Mouse (Mus musculus): ENCODE results near the gene Slco4a1. TPM values are rescaled to one million over a fixed set of nuclear protein-coding genes. Genes with fewer than 3 reads are reported as not detected.
A peak's percentile ranks its signal among the peaks of the same experiment; 100 is the strongest.

The Slco4a1 gene
- polyA plus RNA-seq, 1 experiment from 2014 or later: 4.9 TPM

DNA sequence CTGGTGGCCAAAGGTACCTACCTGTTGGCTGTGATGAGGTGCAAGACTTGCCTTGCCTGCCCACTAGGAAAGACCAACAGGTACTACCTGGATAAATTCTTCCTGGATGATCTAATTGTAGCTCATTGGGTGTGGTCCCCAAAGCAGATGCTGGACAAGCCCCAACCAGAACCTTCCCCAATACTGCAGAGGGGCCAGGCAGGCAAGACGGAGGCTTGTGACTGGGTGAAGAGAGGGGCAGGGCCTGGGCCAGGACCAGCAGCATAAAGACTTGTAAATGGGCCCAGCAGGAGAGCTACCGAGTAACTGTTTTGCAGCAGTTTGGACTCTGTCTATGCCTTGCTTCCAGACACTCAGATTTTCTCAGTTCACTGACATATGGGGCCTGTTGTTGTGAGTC lies 1.6 kb downstream of the Slco4a1 start:
- Histone ChIP-seq H3K36me3 (replicated peaks) (no peaks in the 10 kb centered on the region), H3K4me3 (peak overlapping the region; percentile 72; the same call in 1 of the 2 replicates), H3K4me1 (peaks cover 36% of the 10 kb centered on the region), H3K9me3 (no peaks in the 10 kb centered on the region), H3K27me3 (ENCODE audit: poor library complexity, severe bottlenecking) (peaks cover 80% of the 10 kb centered on the region), H3K27ac (no peak overlapping the region)
- no peak for DNase-seq (ENCODE audit: extremely low spot score, low spot score)
- WGBS: 28% methylated on average over 2 of the region's 2 CpGs

DNA sequence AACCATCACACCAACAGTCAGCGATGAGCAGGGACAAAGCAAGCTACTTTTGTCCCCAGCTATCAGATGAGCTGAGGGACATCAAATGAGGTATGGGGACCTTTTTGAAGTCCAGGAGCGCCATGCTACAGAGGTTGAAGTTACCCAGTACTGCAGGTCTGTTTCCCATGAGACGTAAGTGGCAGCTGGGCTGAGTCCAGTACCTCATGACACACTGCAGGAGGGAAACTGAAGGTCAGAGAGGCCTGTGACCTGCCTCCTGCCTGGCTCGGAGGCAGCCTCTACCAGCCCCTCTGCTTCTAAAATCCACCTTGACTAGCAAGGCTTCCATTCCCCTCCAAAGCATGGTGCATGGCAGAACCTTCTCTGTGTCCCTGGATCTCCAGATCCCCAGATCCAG lies 3.4 kb downstream of the Slco4a1 start:
- WGBS: 82% methylated on average over 4 of the region's 4 CpGs

DNA sequence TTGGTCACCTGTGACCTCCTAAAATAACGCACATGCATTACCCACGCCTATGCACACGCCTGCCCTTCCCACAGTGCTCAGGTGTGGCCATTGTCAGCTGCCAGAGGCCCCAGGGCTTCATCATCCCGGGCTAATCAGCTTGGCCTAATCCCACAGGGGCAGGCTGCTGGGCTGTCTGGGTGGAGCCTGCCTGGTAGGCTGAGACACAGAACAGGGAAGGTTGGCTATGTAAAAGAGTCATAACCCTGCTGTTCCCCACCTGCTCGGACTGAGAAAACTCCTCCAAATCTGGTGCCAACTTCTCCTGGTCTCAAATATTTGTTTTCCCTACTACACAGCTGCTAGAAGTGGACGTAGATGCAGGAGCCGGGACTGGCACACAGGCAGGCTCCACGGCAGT lies 4.8 kb downstream of the Slco4a1 start:
- Histone ChIP-seq H3K4me3 (no peak overlapping the region), H3K27ac (no peak overlapping the region), H3K9me3 (no peaks in the 10 kb centered on the region), H3K4me1 (peaks cover 32% of the 10 kb centered on the region), H3K27me3 (ENCODE audit: poor library complexity, severe bottlenecking) (peaks cover 50% of the 10 kb centered on the region), H3K36me3 (replicated peaks) (peaks cover 20% of the 10 kb centered on the region)
- WGBS: 53% methylated on average over 8 of the region's 8 CpGs
- no peak for DNase-seq (ENCODE audit: extremely low spot score, low spot score)

More for the DNA sequence above, 3.4 kb downstream of the Slco4a1 start:
- no peak for DNase-seq (ENCODE audit: extremely low spot score, low spot score)
- Histone ChIP-seq H3K4me3 (no peak overlapping the region), H3K36me3 (replicated peaks) (peaks cover 7% of the 10 kb centered on the region), H3K27me3 (ENCODE audit: poor library complexity, severe bottlenecking) (peaks cover 63% of the 10 kb centered on the region), H3K4me1 (peaks cover 36% of the 10 kb centered on the region), H3K27ac (no peak overlapping the region), H3K9me3 (no peaks in the 10 kb centered on the region)

DNA sequence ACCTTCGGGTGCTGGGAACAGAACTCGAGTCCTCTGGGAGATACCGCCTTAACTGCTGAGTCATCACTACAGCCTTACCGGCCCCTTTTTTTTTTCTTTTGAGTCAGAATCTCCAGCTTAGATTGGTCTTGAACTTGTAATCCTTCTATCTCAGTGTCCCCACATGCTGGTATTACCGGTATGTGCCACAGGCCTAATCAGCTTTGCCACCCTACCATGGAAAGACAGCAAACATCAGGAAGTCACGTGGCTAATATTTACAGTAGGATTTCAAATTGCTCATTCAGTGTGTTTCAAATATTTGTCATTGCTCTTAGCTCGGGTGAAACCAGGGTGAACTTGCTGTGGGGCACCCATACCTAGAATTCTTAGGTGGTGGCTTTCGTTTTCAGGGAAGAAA lies 6.5 kb downstream of the Slco4a1 start:
- WGBS: 88% methylated on average over 8 of the region's 8 CpGs
- no peak for DNase-seq (ENCODE audit: extremely low spot score, low spot score)
- H3K27me3 ChIP-seq (ENCODE audit: poor library complexity, severe bottlenecking): peaks cover 32% of the 10 kb centered on the region

DNA sequence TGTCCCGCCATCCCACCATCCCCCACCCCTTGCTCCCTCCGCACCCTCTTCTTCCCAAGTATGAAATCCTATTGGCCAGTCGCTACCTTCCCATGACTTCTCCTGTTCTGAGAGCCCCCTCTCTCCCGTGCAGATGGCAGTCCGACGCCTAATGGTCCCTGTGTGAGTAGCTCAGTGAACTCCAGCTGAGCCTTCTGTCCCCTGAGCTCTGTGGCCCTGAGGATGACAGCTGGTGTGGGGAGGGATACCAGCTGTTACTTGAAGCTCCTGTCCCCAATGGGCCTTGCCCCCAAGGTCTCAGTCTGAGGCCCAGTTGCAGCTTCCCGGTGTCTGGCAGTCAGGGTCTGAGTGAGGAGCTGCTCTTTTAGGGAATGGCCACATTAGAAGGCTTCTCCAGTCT lies 10.5 kb downstream of the Slco4a1 start:
- Histone ChIP-seq H3K27ac (no peak overlapping the region), H3K27me3 (ENCODE audit: poor library complexity, severe bottlenecking) (peaks cover 12% of the 10 kb centered on the region), H3K4me1 (no peaks in the 10 kb centered on the region), H3K36me3 (replicated peaks) (peaks cover 40% of the 10 kb centered on the region), H3K9me3 (no peaks in the 10 kb centered on the region), H3K4me3 (no peak overlapping the region)
- DNase-seq (ENCODE audit: extremely low spot score, low spot score): no peak
- 84% methylated on average over 7 of the region's 7 CpGs for WGBS

More for the DNA sequence above, 6.5 kb downstream of the Slco4a1 start:
- Histone ChIP-seq H3K36me3 (replicated peaks) (peaks cover 33% of the 10 kb centered on the region), H3K9me3 (no peaks in the 10 kb centered on the region), H3K4me1 (peaks cover 14% of the 10 kb centered on the region), H3K27ac (no peak overlapping the region), H3K4me3 (no peak overlapping the region)

DNA sequence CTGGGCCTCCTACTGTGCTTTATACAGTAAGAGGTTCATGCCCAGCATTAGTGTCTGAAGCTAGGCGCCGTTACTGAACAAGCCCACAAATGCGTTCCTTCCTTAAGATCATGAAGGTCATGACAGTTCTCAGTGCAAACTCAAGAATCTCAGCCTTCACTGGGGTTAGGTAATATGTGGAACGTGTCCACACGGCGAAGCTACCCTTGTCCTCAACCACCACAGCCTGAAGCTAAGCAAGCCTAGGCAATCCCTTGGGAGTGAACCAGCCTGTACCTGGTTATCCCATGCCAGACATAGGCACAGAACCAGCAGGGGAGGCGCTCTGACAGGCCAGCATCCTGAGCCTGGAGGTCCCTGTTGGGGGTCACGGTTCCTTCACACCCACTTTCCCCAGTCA lies 12.8 kb downstream of the Slco4a1 start:
- 94% methylated on average over 8 of the region's 8 CpGs for WGBS
- Histone ChIP-seq H3K36me3 (replicated peaks) (peaks cover 37% of the 10 kb centered on the region), H3K27ac (no peak overlapping the region), H3K9me3 (no peaks in the 10 kb centered on the region), H3K4me1 (peaks cover 16% of the 10 kb centered on the region), H3K4me3 (no peak overlapping the region), H3K27me3 (ENCODE audit: poor library complexity, severe bottlenecking) (peaks cover 22% of the 10 kb centered on the region)
- no peak for DNase-seq (ENCODE audit: extremely low spot score, low spot score)

DNA sequence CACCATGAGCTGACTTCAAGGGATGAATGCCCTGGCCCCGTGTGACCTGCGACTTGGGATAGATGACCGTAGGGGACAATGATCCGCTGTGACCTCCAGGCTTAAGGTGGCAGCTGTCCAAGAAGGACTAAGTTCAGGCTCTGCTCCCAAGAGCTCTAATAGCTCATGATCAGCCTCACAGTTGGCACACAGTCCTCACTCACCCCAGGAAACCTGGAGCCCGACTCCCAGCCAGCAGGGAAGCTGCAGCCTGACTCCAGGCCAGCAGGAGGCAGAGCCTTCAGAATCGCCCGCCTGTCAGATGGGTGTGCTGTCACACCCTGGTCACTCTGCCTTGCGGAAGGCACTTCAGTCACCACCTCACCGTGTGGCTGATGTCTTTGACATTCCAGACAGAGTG lies 13.7 kb downstream of the Slco4a1 start:
- H3K27me3 ChIP-seq (ENCODE audit: poor library complexity, severe bottlenecking): peaks cover 22% of the 10 kb centered on the region
- peaks cover 20% of the 10 kb centered on the region for H3K4me1 ChIP-seq
- H3K4me3 ChIP-seq: no peak overlapping the region
- no peaks in the 10 kb centered on the region for H3K9me3 ChIP-seq
- no peak overlapping the region for H3K27ac ChIP-seq
- 74% methylated on average over 9 of the region's 9 CpGs for WGBS
- peaks cover 30% of the 10 kb centered on the region for H3K36me3 ChIP-seq (replicated peaks)
- no peak for DNase-seq (ENCODE audit: extremely low spot score, low spot score)

DNA sequence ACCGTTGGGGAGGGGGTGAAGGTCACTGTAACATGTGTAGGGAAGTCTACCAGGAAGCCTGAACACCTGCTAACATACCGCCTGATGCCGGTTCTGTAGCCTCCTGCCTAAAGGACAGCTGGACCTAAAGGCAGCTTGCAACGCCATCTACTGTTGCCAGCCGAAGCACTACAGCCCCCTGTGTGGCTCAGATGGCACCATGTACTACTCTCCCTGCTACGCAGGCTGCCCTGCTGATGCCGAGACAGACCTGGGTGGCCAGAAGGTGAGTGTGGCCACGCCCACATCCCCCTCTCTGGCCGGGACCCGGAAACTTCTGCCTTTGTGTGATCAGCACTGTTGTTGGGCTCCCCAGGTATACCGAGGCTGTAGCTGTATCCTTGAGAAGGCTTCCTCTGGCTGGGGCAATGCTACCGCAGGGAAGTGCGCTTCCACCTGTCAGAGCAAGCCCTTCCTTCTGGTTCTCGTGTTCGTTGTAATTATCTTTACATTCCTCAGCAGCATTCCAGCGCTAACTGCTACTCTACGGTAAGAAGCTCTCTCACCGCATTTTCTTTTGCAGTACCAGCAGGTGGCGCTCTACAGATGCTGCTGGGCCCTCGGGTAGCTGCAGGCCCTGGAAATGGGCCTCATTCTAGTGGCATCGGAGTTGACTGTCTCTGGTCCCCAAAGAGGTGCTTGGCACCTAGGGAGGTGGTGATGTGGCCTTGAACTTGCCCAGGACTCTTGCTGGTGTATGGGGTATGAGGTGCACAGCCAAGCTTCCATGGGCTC lies 16.4 kb downstream of the Slco4a1 start:
- Histone ChIP-seq H3K4me1 (peaks cover 20% of the 10 kb centered on the region), H3K27me3 (ENCODE audit: poor library complexity, severe bottlenecking) (peaks cover 22% of the 10 kb centered on the region), H3K36me3 (replicated peaks) (peaks cover 7% of the 10 kb centered on the region), H3K4me3 (peak overlapping the region; percentile 37), H3K9me3 (no peaks in the 10 kb centered on the region), H3K27ac (no peak overlapping the region)
- peak; percentile 63 for DNase-seq (ENCODE audit: extremely low spot score, low spot score)
- WGBS: 5% methylated on average over 21 of the region's 21 CpGs

DNA sequence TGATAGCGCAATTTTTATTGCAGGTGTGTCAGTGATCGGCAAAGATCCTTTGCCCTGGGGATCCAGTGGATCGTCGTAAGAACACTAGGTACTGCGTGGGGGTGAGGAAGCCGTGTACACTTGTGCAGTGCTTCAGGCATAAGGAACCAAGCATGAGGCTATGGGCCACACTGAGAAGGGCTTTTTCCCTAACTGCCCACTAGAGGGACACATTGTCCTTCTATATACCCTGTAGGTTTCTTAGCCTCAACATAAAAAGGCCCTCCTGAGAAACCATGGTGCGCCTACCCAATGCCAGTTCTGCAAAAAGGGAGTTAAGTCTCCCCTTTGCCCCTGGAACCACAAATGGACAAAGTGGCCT lies 17.0 kb downstream of the Slco4a1 start:
- Histone ChIP-seq H3K4me1 (peaks cover 20% of the 10 kb centered on the region), H3K27me3 (ENCODE audit: poor library complexity, severe bottlenecking) (peaks cover 28% of the 10 kb centered on the region), H3K36me3 (replicated peaks) (peaks cover 3% of the 10 kb centered on the region; the same call in 1 of the 2 replicates), H3K4me3 (no peak overlapping the region), H3K9me3 (no peaks in the 10 kb centered on the region), H3K27ac (no peak overlapping the region)
- WGBS: 42% methylated on average over 7 of the region's 7 CpGs
- DNase-seq (ENCODE audit: extremely low spot score, low spot score): peak; percentile 54

DNA sequence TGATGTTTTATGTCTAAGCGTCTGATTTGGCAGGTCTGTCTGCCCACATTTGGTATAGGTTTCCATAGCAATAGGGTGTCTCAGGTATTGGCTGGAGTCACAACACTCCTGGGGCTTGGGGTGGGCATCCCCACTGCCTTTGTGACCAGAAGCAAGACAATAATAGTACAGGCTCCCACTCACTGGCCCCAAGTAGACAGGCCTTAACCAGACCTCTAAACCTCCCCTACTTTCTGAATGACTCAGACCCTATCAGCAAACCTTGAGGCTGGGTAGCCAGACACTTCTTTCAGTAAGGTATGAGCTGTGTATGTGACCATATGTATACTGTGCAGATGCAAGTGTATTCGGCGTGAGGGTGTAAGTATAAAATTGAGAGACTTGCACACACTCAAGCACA lies 18.8 kb downstream of the Slco4a1 start:
- H3K36me3 ChIP-seq (replicated peaks): no peaks in the 10 kb centered on the region
- no peak overlapping the region for H3K27ac ChIP-seq
- WGBS: 92% methylated on average over 3 of the region's 3 CpGs
- peaks cover 20% of the 10 kb centered on the region for H3K4me1 ChIP-seq
- DNase-seq (ENCODE audit: extremely low spot score, low spot score): no peak
- H3K27me3 ChIP-seq (ENCODE audit: poor library complexity, severe bottlenecking): peaks cover 42% of the 10 kb centered on the region
- no peaks in the 10 kb centered on the region for H3K9me3 ChIP-seq
- H3K4me3 ChIP-seq: no peak overlapping the region

DNA sequence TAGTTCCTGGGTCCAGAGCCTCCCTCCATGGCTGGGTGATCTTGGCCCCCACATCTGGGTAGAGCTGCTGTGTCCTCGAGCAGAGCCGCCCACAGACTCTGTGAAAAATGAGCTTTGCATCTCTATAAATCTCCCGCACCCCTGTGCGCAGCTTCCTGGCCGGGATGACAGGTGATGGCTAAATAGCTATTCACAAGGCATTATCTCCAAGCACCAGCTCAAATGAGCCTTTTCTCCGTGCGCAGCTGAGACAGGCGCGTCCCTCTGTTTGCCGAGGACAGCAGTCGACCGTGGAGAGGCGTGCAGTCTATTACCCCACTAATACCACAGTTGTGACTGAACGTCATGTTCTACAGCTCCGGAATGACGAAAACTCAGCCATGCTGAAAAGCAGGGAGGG lies 26.2 kb downstream of the Slco4a1 start:
- WGBS: 12% methylated on average over 16 of the region's 16 CpGs
- no peaks in the 10 kb centered on the region for H3K9me3 ChIP-seq
- no peak for DNase-seq (ENCODE audit: extremely low spot score, low spot score)
- H3K27ac ChIP-seq: peak overlapping the region; percentile 27; the same call in 1 of the 2 replicates
- H3K4me1 ChIP-seq: peaks cover 41% of the 10 kb centered on the region
- no peaks in the 10 kb centered on the region for H3K36me3 ChIP-seq (replicated peaks)
- peaks cover 83% of the 10 kb centered on the region for H3K27me3 ChIP-seq (ENCODE audit: poor library complexity, severe bottlenecking)
- peak overlapping the region; percentile 34 for H3K4me3 ChIP-seq

DNA sequence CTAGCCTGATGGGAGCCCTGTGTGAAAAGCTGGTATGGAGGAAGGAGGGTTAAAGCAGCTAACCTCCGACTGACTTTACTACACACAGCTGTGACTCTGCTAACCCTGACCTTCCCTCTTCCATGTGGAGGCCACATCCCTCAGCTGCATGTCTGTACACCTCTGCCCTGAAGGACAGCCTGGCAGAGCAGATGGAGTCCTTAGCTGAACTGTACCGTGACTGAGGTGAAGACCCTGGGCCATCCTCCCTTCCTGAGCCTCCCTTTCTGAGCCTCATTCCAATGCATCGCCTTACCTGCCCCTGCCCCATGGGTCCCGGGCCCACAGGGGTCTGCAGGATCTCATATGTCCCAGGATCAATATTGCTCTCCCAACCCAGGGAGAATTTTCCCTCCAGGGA lies 28.8 kb downstream of the Slco4a1 start:
- H3K27ac ChIP-seq: peak overlapping the region; percentile 46; the same call in 1 of the 2 replicates
- H3K36me3 ChIP-seq (replicated peaks): no peaks in the 10 kb centered on the region
- H3K4me1 ChIP-seq: peaks cover 62% of the 10 kb centered on the region
- no peak overlapping the region for H3K4me3 ChIP-seq
- no peaks in the 10 kb centered on the region for H3K9me3 ChIP-seq
- H3K27me3 ChIP-seq (ENCODE audit: poor library complexity, severe bottlenecking): peaks cover 90% of the 10 kb centered on the region
- no peak for DNase-seq (ENCODE audit: extremely low spot score, low spot score)
- 61% methylated on average over 4 of the region's 4 CpGs for WGBS

DNA sequence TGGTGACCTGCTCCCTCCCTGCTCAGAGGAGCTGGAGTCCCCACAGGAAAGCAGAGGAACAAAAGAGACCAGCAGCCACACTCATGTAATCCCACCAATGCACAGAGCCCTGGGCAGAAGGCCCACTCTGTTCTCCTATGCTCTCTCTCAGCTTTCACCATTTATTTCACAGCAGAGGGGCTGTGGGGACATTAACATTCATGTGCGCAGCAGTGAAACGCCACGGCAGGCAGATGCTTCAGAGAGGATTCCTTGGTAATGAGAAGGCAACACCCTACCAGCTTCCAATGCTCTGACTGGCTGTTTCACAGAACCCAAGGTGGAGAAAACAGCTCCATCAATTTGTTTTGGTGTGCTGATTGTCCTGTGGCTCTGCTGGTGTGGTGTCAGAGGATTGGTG lies 29.3 kb downstream of the Slco4a1 start:
- WGBS: 64% methylated on average over 3 of the region's 3 CpGs

More for the DNA sequence above, 29.3 kb downstream of the Slco4a1 start:
- Histone ChIP-seq H3K27ac (peak overlapping the region; percentile 46; the same call in 1 of the 2 replicates), H3K9me3 (no peaks in the 10 kb centered on the region), H3K4me1 (peaks cover 62% of the 10 kb centered on the region), H3K36me3 (replicated peaks) (no peaks in the 10 kb centered on the region), H3K27me3 (ENCODE audit: poor library complexity, severe bottlenecking) (peaks cover 90% of the 10 kb centered on the region), H3K4me3 (no peak overlapping the region)
- DNase-seq (ENCODE audit: extremely low spot score, low spot score): no peak
